Mouse (Mus musculus): Measurements from ENCODE around the gene BC025920. TPM values are rescaled to one million over a fixed set of nuclear protein-coding genes. Genes with fewer than 3 reads are reported as not detected.
A peak's percentile ranks its signal among the peaks of the same experiment; 100 is the strongest.

BC025920 gene
- total RNA-seq, 2 experiments from 2014 or later: 1.7 TPM; not detected in 1

- peak; percentile 74 for ATAC-seq (replicated peaks; ENCODE audit: low FRiP score, poor library complexity, severe bottlenecking)
These were observed 5.3 kb upstream of the BC025920 start, which contains the start of gene Tle6 for GRCm38 (mm10) chr10:81600738-81601203. Gene Tle6 (minus strand): TSS chr10:81601073.

DNA sequence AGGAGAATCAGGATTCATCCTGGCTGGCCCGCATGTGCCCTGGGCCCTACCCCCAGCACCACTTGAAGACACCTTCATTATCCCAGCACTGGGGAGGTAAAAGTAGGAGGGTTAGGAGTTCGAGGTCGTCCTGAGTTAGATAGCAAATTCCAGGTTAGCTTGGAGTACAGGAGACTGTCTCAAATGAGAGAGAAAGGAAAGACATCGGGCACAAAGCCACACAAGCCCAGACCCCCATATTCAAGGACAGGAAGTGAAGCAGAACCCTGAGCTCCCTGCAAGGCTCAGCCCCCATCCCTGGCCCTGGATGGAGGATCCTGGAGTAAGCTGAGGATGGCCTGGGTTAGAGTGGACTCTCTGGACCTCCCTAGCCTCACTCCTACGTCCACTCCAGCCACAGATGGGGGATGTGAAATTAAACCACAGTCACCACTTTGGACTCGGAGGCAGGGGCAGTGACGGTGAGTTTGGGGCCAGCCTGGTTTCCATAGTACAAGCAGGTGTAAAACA, 4.6 kb upstream of the BC025920 start:
- ATAC-seq (replicated peaks; ENCODE audit: low FRiP score, poor library complexity, severe bottlenecking): no peak

DNA sequence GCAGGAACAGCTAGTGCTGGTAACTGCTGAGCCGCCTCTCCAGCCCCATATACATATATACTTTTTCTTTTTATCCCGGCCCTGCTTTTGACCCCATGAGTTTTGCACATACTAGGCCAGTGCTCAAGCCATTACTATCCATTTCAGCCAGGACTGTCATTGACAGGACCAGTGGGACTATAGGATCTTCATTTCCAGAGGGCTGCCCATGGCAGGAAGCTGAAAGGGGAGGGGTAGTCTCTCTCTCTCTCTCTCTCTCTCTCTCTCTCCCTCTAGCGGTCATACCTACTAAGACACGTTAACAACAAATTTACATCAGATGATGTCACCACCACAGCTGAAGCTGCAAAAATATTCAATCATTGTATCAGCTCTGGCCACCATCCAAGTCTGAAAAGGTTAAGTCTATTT, 3.3 kb upstream of the BC025920 start:
- ATAC-seq (replicated peaks; ENCODE audit: low FRiP score, poor library complexity, severe bottlenecking): no peak

GRCm38 (mm10) chr10:81604019-81604967, 1.8 kb upstream of the BC025920 start:
- ATAC-seq (replicated peaks; ENCODE audit: low FRiP score, poor library complexity, severe bottlenecking): no peak

DNA sequence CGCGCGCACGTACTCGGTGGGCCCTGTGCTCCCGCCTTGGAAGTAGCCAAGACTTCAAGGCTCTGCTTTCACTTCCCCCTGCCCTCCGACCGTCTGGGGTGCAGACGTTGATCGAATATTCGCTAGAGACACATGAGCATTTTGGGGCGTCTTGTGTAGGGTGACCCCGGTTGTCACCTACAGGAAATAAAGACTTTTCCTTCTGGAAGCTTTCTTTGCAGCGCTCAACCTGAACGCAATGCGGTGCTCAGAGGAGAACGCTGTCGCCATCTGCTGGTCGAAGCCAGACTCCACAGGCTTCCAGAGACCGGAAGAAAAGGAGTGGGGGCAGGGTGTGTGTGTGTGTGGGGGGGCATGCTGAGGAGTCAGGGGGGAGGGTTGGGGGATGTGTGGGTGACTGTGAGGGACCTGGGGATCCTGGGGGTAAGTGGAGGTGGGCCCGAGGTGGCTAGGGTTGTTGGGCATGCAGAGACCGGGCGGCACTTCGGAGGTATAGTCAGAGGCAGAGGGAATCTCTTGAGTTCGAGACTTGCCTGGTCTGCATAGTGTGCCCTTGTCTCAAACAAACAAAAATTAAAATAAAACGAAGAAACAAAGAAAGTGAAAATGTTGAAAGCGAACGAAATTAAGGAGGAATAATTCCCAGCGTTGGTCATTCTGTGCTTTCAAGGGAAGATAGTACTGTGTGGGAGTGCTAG, 953 bp upstream of the BC025920 start:
- peak; percentile 70 for ATAC-seq (replicated peaks; ENCODE audit: low FRiP score, poor library complexity, severe bottlenecking)

DNA sequence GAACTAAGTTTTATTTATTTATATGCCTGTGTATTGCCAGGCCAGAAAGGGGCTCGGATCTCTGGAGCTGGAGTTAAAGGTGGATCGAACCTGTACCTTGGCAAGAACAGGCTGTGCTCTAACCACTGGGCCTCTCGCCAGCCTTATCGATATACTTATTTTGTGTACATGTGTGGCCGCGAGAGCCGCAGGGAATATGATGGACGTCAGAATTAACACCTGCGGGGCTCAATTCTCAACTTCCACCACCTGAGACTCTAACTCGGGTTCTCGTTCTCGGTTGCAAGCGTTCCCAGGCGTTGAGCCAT, 450 bp upstream of the BC025920 start:
- peak; percentile 6; the same call in 1 of the 2 replicates for ATAC-seq (replicated peaks; ENCODE audit: low FRiP score, poor library complexity, severe bottlenecking)

GRCm38 (mm10) chr10:81608308-81608707, 2.2 kb downstream of the BC025920 start:
- ATAC-seq (replicated peaks; ENCODE audit: low FRiP score, poor library complexity, severe bottlenecking): no peak

- no peak for ATAC-seq (replicated peaks; ENCODE audit: low FRiP score, poor library complexity, severe bottlenecking)
These were observed 6.7 kb downstream of the BC025920 start for GRCm38 (mm10) chr10:81612779-81613178.

DNA sequence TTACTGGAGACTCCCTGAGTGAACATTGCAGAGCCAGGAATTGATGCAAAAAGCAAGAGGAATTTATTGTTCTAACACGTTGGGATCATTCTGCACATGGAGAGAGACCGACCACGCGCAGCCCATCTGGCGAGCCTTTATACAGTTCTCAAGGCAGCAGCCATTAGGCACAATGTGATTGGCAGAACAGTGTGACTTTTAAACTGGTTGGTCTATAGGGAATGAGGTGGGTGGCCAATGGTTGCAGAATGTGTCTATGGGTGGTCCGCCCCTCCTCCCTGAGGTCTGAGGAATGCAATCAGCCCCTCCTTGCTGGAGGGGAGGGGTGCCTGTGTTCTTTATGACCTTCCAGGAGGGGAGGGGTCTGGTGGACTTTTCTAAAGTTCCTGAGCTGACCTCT, 9.4 kb downstream of the BC025920 start:
- no peak for ATAC-seq (replicated peaks; ENCODE audit: low FRiP score, poor library complexity, severe bottlenecking)

- no peak for ATAC-seq (replicated peaks; ENCODE audit: low FRiP score, poor library complexity, severe bottlenecking)
These were observed 13.9 kb downstream of the BC025920 start for GRCm38 (mm10) chr10:81619976-81620375.

GRCm38 (mm10) chr10:81620786-81621185, 14.7 kb downstream of the BC025920 start:
- ATAC-seq (replicated peaks; ENCODE audit: low FRiP score, poor library complexity, severe bottlenecking): no peak

DNA sequence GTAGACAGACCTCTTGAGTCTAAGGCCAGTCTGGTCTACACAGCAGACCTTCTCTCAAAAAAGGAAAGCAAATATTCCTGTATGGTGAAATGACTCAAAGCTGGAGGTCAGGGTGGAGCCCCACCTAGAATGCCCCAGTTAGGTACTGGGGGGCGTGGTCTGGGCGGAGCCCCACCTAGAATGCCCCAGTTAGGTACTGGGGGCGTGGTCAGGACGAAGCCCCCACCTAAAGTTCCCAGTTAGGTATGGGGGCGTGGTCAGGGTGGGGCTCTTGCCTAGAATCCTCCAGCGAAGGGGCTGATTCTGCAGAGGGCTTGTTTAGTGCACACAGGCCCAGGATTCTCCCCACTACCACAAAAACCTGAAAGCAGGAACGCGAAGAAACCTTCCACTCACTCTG, 17.4 kb downstream of the BC025920 start:
- ATAC-seq (replicated peaks; ENCODE audit: low FRiP score, poor library complexity, severe bottlenecking): no peak

- ATAC-seq (replicated peaks; ENCODE audit: low FRiP score, poor library complexity, severe bottlenecking): no peak
These were observed 20.3 kb downstream of the BC025920 start for GRCm38 (mm10) chr10:81626101-81626993.

GRCm38 (mm10) chr10:81626994-81627835, 21.1 kb downstream of the BC025920 start, which contains the start of gene Sirt6:
Gene Sirt6 (minus strand): TSS chr10:81627797.
- peak; percentile 95 for ATAC-seq (replicated peaks; ENCODE audit: low FRiP score, poor library complexity, severe bottlenecking)

- peak; percentile 27 for ATAC-seq (replicated peaks; ENCODE audit: low FRiP score, poor library complexity, severe bottlenecking)
These were observed 21.8 kb downstream of the BC025920 start for GRCm38 (mm10) chr10:81627836-81628220.

GRCm38 (mm10) chr10:81628390-81628789, 22.3 kb downstream of the BC025920 start, which contains the start of gene Ankrd24:
Gene Ankrd24 (plus strand): TSS chr10:81628540.
- ATAC-seq (replicated peaks; ENCODE audit: low FRiP score, poor library complexity, severe bottlenecking): no peak

DNA sequence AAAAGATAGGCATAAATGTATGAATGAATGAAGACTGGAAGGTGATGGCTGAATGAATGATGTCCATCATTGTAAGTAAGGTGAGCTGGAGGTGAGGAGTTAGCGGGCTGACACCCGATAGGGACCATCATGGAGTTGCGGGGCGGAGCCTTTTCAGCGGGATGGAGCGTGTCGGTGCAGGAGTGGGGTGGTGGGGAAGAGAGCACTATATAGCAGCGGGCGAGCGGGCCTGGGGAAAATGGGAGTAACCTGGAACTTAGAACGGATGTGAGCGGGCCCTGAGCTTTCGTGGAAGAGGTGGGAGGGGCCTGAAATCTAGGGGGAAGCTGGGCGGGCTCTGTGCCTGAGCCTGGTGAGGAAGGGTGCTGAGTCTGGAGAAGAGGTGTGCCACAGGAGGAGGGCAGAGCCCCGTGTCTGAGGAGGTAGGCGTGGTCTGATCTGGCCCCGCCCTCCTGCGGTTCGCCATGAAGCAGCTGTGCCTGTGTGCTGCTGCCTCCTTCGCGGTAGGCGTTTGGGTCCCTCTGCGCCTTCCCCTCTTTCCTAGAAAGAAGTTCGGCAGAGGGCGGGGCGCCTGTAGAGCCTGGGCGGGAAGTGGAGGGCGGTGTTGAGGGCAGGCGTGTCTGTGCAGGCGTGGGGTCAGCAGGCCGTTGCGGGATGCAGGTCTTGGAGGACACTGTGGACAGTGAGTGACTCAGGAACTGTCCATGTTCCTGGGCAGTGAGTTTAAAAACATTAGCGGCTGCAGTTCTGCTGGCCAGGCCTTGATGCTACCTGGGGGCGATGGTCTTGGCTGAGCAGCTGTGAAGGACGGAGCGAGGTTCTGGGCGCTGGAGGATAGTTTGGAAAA, 27.4 kb downstream of the BC025920 start:
- ATAC-seq (replicated peaks; ENCODE audit: low FRiP score, poor library complexity, severe bottlenecking): peak; percentile 92

DNA sequence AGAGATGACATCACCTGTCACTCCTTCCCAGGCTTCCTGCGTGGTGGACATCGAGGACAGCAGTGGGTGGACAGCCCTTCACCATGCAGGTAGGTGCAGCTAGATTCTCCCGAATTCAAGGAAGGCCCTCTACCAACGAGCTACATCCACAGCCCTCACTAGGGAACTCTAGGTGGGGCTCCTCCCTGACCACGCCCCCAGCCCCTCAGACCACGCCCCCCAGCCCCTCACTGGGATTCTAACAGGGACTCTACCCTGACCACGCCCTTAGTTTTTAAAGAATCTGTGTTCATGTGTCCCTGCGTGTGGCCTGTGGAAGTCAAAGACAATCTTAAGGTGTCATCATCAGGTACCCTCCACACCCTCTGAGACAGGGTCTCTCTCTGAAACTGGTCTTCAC, 30.3 kb downstream of the BC025920 start:
- no peak for ATAC-seq (replicated peaks; ENCODE audit: low FRiP score, poor library complexity, severe bottlenecking)

Data from erythroid progenitor cell, adult 5-6 weeks (primary cell).